Mouse (Mus musculus) thymus, postnatal 0 days (tissue): ENCODE measurements at regions not wholly inside any gene's neighbourhood (a gene's known extent, or its start where the extent isn't known, plus 50 kb on each side); places are given as distances from the start of the nearest gene placed in this dataset.

ENCODE experiments used
- DNase-seq: peaks from one replicate; pipeline ENCODE4 v3.0.0-alpha.2; 2015; ENCODE audit warnings: low spot score

- no peak for DNase-seq
These were observed 183.5 kb downstream of the Hsfy2 start for GRCm38 (mm10) chr1:56453756-56454155.

- DNase-seq: no peak
These were observed 194.4 kb downstream of the Hsfy2 start for GRCm38 (mm10) chr1:56442835-56443234.

- DNase-seq: no peak
These were observed 230.4 kb downstream of the Hsfy2 start for GRCm38 (mm10) chr1:56406786-56407185.

- no peak for DNase-seq
These were observed 233.9 kb downstream of the Hsfy2 start for GRCm38 (mm10) chr1:56403351-56403750.

GRCm38 (mm10) chr1:56395832-56396231 is 241.4 kb downstream of the Hsfy2 start:
- no peak for DNase-seq

- DNase-seq: no peak
These were observed 250.1 kb downstream of the Hsfy2 start for GRCm38 (mm10) chr1:56387086-56387485.

GRCm38 (mm10) chr1:56366319-56366718 is 270.9 kb downstream of the Hsfy2 start:
- no peak for DNase-seq

GRCm38 (mm10) chr1:56360857-56361256 is 276.4 kb downstream of the Hsfy2 start:
- DNase-seq: no peak

- DNase-seq: no peak
These were observed 290.6 kb downstream of the Hsfy2 start for GRCm38 (mm10) chr1:56346638-56347037.

- DNase-seq: no peak
These were observed 292.3 kb downstream of the Hsfy2 start for GRCm38 (mm10) chr1:56344952-56345351.

- DNase-seq: no peak
These were observed 309.9 kb downstream of the Hsfy2 start for GRCm38 (mm10) chr1:56327381-56327780.

GRCm38 (mm10) chr1:56308586-56308985 is 328.6 kb downstream of the Hsfy2 start:
- no peak for DNase-seq

- no peak for DNase-seq
These were observed 342.8 kb downstream of the Hsfy2 start for GRCm38 (mm10) chr1:56294391-56294790.

GRCm38 (mm10) chr1:56289748-56290147 is 347.5 kb downstream of the Hsfy2 start:
- DNase-seq: no peak

- DNase-seq: no peak
These were observed 350.7 kb downstream of the Hsfy2 start for GRCm38 (mm10) chr1:56286386-56287045.

- DNase-seq: no peak
These were observed 375.5 kb downstream of the Hsfy2 start for GRCm38 (mm10) chr1:56261708-56262107.

- peak; percentile 4 for DNase-seq
These were observed 376.5 kb downstream of the Hsfy2 start for GRCm38 (mm10) chr1:56260759-56261158.

GRCm38 (mm10) chr1:56256839-56257490 is 380.3 kb downstream of the Hsfy2 start:
- no peak for DNase-seq

- DNase-seq: no peak
These were observed 397.5 kb downstream of the Hsfy2 start for GRCm38 (mm10) chr1:56239686-56240085.

GRCm38 (mm10) chr1:56226314-56227008 is 410.8 kb downstream of the Hsfy2 start:
- DNase-seq: no peak

- no peak for DNase-seq
These were observed 417.5 kb downstream of the Hsfy2 start for GRCm38 (mm10) chr1:56219700-56220099.

- no peak for DNase-seq
These were observed 426.4 kb downstream of the Hsfy2 start for GRCm38 (mm10) chr1:56210712-56211371.
